Mouse (Mus musculus) hindbrain, embryonic 10.5 days (tissue): ENCODE results near the gene Krt26. TPM values are rescaled to one million over a fixed set of nuclear protein-coding genes. Genes with fewer than 3 reads are reported as not detected.

Experiments
- DNase-seq: peaks from one replicate; pipeline ENCODE4 v3.0.0-alpha.2; 2017; ENCODE audit warnings: low spot score
- H3K27ac ChIP-seq: fragments of 300-500 bp; sonication (generic); 2 replicates; pipeline ENCODE4 v1.5.1; 2016; ENCODE audit warnings: mild to moderate bottlenecking, moderate library complexity
- H3K27me3 ChIP-seq: fragments of 300-500 bp; sonication (generic); 2 replicates; pipeline ENCODE4 v1.6.1; 2016; ENCODE audit warnings: mild to moderate bottlenecking; ENCODE audit not compliant: poor library complexity, insufficient read depth, severe bottlenecking
- H3K36me3 ChIP-seq: fragments of 300-500 bp; sonication (generic); 2 replicates; pipeline ENCODE4 v1.6.1; 2016; ENCODE audit warnings: mild to moderate bottlenecking, moderate library complexity
- H3K4me1 ChIP-seq: fragments of 300-500 bp; sonication (generic); replicated peaks from 2 replicates; pipeline ENCODE4 v1.6.1; 2016; ENCODE audit warnings: mild to moderate bottlenecking
- H3K4me3 ChIP-seq: fragments of 300-500 bp; sonication (generic); 2 replicates; pipeline ENCODE4 v1.5.1; 2016; ENCODE audit warnings: mild to moderate bottlenecking, moderate library complexity
- H3K9me3 ChIP-seq: fragments of 300-500 bp; sonication (generic); 2 replicates; pipeline ENCODE4 v1.6.1; 2016; ENCODE audit warnings: mild to moderate bottlenecking, moderate library complexity
- WGBS: fragments of 180-500 bp; shearing (Covaris S2); methylation state at CpG from one replicate; pipeline ENCODE4 v1.1.7; 2016; 5-methylcytosine and 5-hydroxymethylcytosine counted together
- polyA plus RNA-seq: library from polyadenylated mRNA; unstranded; fragments of >200 nt; fragmentation: Nextera tagmentation; extraction: Ambion mirVana; gene quantifications from 2 replicates; pipeline ENCODE4 v1.2.1, GENCODE M21; 2016

Krt26 gene
- 0.12 and 0.43 TPM in 2 replicates for polyA plus RNA-seq

GRCm38 (mm10) chr11:99337866-99338265 is at the start of gene Krt26:
TSS of gene Krt26 (minus strand) at chr11:99337966.
- H3K4me3 ChIP-seq, result no peak within 1 kb of the TSS
- no peaks in the 10 kb centered on the region for H3K36me3 ChIP-seq
- 90% methylated on average over 11 of the region's 11 CpGs for WGBS
- H3K9me3 ChIP-seq, result no peaks in the 10 kb centered on the region
- no peaks in the 10 kb centered on the region for H3K27me3 ChIP-seq
- H3K4me1 ChIP-seq, result peaks cover 9% of the 10 kb centered on the region
- DNase-seq, result no peak
- H3K27ac ChIP-seq, result no peak within 1 kb of the TSS

DNA sequence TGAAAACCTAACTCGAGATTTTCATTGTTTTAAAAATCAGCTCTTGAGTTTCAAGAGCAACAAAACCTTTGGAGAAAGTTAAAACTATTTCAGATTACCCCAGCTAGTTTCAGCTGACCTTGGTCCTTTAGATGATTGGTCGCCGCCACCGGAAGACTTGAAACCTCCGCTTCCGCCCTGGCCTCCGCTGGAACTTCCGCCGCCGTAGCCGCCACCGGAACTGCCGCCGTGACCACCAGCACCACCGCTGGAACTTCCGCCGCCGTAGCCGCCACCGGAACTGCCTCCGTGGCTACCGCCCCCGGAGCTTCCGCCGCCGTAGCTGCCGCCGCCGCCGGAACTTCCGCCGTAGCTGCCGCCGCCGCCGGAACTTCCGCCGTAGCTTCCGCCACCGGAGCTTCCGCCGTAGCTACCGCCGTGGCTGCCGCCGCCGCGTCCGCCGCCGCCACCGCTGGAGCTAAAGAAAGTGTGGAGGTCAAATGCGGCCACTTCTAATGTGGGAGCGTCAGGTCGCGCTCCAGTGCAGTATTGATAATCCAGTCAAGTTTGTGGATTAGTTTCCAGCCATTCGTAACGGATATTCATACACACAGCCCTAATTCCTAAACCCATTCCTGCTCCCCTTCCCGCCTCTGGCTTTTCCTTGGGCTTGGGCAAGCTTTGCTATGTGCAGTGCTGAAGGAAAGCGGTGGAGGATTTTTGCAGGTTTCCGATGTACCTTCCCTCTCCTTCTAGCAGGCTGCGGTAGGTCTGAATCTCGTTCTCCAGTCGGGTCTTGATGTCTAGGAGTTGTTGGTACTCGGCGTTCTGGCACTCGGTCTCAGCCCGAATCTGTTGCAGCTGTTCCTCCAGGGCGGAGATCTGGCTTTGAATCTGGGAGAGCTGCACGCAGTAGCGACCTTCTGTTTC is 48.3 kb upstream of the Krt26 start:
- WGBS, result 2% methylated on average over 71 of the region's 71 CpGs
- Histone ChIP-seq H3K36me3 (0 out of 2 replicates have a peak, but pooled peaks cover 7% of the 10 kb centered on the region), H3K9me3 (no peaks in the 10 kb centered on the region), H3K4me3 (peak overlapping the region; percentile 69), H3K4me1 (peaks cover 9% of the 10 kb centered on the region), H3K27ac (peak overlapping the region; percentile 93), H3K27me3 (peaks cover 21% of the 10 kb centered on the region)
- peak; percentile 92 for DNase-seq

DNA sequence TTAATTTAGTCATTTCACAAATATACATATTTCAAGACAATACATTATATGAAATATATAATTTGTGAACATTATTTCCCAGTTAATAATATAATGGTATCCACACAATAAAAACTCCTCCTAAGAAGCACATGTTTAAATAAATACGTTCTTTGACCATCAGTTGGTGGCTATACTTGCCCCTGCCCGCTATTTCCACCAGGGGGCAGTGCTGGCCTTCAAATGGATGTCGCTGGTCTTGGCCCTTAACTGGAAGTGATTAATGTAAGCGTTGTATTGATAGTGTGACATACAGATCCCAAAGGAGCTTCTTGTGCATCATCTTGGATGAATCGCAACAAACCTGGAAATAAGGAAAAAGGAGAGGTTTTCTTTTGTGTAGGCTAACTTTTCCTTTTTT is 41.8 kb upstream of the Krt26 start:
- H3K36me3 ChIP-seq, result no peaks in the 10 kb centered on the region
- H3K27ac ChIP-seq, result no peak overlapping the region
- H3K27me3 ChIP-seq, result peaks cover 21% of the 10 kb centered on the region
- H3K4me3 ChIP-seq, result no peak overlapping the region
- H3K9me3 ChIP-seq, result no peaks in the 10 kb centered on the region
- H3K4me1 ChIP-seq, result no peaks in the 10 kb centered on the region
- DNase-seq, result peak; percentile 71
- 23% methylated on average over 5 of the region's 5 CpGs for WGBS

DNA sequence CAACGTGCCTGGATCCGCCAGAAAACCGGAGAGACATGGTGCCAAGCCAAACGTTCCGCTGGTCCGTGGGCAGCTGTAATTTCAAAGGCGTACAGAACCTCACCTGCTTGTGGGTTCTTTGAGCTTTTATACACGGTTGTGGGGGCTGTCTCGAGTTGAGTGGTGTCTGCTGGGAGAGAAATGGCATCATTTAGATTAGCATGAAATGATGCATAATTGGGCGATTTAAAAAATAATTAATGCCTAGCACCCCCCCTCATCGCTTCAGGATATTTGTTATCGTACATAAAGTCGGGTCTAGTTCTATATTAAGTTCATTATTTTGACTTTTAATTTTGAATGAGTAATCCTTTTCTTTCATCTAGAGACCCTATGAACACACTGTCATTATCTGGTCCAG is 37.0 kb upstream of the Krt26 start, which contains the start of gene Krt28:
Gene Krt28 (minus strand): TSS at position 101 of the 400 bp plus-strand sequence.
- WGBS, result 87% methylated on average over 13 of the region's 13 CpGs
- no peaks in the 10 kb centered on the region for H3K9me3 ChIP-seq
- H3K27me3 ChIP-seq, result no peaks in the 10 kb centered on the region
- no peaks in the 10 kb centered on the region for H3K4me1 ChIP-seq
- DNase-seq, result no peak
- H3K4me3 ChIP-seq, result no peak within 1 kb of the TSS
- H3K27ac ChIP-seq, result no peak within 1 kb of the TSS
- no peaks in the 10 kb centered on the region for H3K36me3 ChIP-seq

DNA sequence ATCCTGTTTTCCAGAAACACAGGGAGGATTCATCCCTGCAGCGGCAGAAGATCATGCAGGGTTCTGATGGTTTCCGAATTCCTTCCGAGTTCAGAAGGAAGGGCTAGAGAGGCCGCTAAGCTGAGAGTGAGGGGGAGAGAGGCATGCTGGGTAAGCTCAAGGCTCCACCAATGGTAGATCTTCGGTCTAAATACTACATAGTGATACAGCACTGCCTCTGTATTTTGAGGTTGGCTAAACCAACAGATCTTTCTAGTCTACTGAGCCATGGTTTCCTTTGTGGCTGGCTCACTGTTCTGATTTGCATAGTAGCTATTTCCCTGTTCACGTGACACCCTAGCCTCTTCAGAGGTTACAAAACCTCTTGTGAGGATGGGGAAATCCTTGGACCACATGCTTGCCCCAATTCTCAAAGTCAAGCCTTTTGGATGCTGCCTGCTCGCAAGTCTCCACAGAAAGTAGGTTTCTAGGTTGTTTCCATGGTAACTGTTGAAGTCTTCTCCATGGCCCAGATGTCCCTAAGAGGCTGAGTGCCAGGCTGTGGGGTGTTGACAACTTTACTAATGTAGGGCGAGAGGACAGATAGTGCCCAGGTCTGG is 32.2 kb upstream of the Krt26 start:
- no peaks in the 10 kb centered on the region for H3K4me1 ChIP-seq
- H3K27me3 ChIP-seq, result no peaks in the 10 kb centered on the region
- H3K4me3 ChIP-seq, result no peak overlapping the region
- no peaks in the 10 kb centered on the region for H3K36me3 ChIP-seq
- 87% methylated on average over 8 of the region's 8 CpGs for WGBS
- H3K9me3 ChIP-seq, result no peaks in the 10 kb centered on the region
- DNase-seq, result no peak
- H3K27ac ChIP-seq, result no peak overlapping the region

GRCm38 (mm10) chr11:99369229-99369628 is 31.5 kb upstream of the Krt26 start:
- peak; percentile 22 for DNase-seq
- Histone ChIP-seq H3K4me3 (no peak overlapping the region), H3K9me3 (no peaks in the 10 kb centered on the region), H3K4me1 (no peaks in the 10 kb centered on the region), H3K27ac (no peak overlapping the region), H3K27me3 (no peaks in the 10 kb centered on the region), H3K36me3 (no peaks in the 10 kb centered on the region)
- 11% methylated on average over 3 of the region's 3 CpGs for WGBS

GRCm38 (mm10) chr11:99366791-99367190 is 29.0 kb upstream of the Krt26 start:
- H3K9me3 ChIP-seq, result no peaks in the 10 kb centered on the region
- H3K4me3 ChIP-seq, result no peak overlapping the region
- no peaks in the 10 kb centered on the region for H3K4me1 ChIP-seq
- 51% methylated on average over 10 of the region's 10 CpGs for WGBS
- no peaks in the 10 kb centered on the region for H3K27me3 ChIP-seq
- no peak overlapping the region for H3K27ac ChIP-seq
- H3K36me3 ChIP-seq, result no peaks in the 10 kb centered on the region
- DNase-seq, result no peak

DNA sequence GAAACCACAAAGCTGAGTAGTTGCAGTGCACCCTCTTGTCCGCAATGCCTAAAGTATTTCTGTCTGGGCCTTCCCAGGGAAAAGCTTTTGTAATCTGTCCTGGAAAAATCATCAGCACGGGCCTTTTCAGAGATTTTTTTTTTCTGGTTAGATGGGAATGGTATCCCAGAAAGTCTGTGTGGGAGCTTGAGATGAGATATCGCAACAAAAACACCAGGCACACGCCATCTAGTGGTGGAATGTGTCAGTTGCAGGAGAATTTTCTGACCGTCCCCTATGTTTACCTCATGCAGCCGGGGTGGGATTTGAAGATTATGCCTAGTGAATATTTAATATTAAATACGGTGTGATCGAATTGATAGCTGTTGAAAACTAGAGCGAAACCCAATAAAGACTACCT is 26.6 kb upstream of the Krt26 start:
- peak; percentile 34 for DNase-seq
- Histone ChIP-seq H3K36me3 (no peaks in the 10 kb centered on the region), H3K27ac (no peak overlapping the region), H3K4me1 (no peaks in the 10 kb centered on the region), H3K4me3 (no peak overlapping the region), H3K27me3 (no peaks in the 10 kb centered on the region), H3K9me3 (no peaks in the 10 kb centered on the region)
- WGBS, result 26% methylated on average over 9 of the region's 9 CpGs

- Histone ChIP-seq H3K36me3 (no peaks in the 10 kb centered on the region), H3K4me1 (no peaks in the 10 kb centered on the region), H3K27ac (no peak overlapping the region), H3K9me3 (no peaks in the 10 kb centered on the region), H3K4me3 (no peak overlapping the region), H3K27me3 (no peaks in the 10 kb centered on the region)
- 90% methylated on average over 8 of the region's 8 CpGs for WGBS
- no peak for DNase-seq
Measured at GRCm38 (mm10) chr11:99361423-99361822, 23.7 kb upstream of the Krt26 start.

DNA sequence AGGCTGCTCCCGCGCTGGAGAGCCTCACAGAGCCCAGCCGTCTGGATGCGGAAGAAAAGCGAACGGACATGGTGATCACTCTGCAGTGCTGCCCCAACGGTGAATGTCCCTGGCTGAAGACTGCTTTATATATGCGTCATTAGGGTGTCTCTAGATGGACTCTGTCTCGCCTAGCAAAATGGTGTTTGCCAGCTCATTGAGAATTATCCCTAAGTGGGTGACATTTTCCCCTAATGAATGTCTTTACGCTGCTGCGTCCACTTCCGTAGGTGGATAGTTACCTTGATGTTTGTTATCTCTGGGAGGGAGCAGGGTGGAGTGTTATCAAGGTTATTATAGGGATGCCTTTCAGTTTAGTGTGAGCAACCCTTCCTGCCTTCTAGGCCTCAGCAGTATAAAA is 13.2 kb upstream of the Krt26 start, which contains the start of gene Krt27:
Gene Krt27 (minus strand): TSS at position 101 of the 400 bp plus-strand sequence.
- Histone ChIP-seq H3K36me3 (no peaks in the 10 kb centered on the region), H3K27ac (no peak within 1 kb of the TSS), H3K4me3 (no peak within 1 kb of the TSS), H3K4me1 (no peaks in the 10 kb centered on the region), H3K9me3 (no peaks in the 10 kb centered on the region), H3K27me3 (0 out of 2 replicates have a peak, but pooled peaks cover 3% of the 10 kb centered on the region)
- no peak for DNase-seq
- 82% methylated on average over 12 of the region's 12 CpGs for WGBS

GRCm38 (mm10) chr11:99339299-99339847 is 1.6 kb upstream of the Krt26 start:
- Histone ChIP-seq H3K27me3 (no peaks in the 10 kb centered on the region), H3K36me3 (no peaks in the 10 kb centered on the region), H3K9me3 (no peaks in the 10 kb centered on the region), H3K27ac (peak overlapping the region; percentile 40; the same call in 1 of the 2 replicates), H3K4me1 (peaks cover 9% of the 10 kb centered on the region), H3K4me3 (no peak overlapping the region)
- 42% methylated on average over 11 of the region's 11 CpGs for WGBS
- peak; percentile 40 for DNase-seq

DNA sequence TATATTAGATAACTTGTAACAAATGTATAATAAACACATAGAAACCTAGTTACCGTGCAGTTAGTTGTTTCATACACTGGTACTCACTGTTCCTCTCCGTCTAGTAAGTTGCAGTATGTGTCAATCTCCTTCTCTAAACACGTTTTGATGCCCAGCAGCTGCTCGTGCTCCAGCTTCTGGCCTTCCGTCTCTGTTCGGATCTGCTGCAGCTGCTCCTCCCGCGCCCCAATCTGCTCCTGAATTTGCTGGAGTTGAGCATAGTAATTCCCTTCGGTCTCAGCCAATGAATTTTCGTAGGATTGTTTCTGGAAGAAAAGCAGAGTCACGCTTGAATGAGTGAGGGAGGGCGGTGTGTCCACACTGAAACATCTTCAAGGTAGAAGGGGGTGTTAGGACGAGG is 4.3 kb downstream of the Krt26 start:
- H3K9me3 ChIP-seq, result no peaks in the 10 kb centered on the region
- no peak for DNase-seq
- no peak overlapping the region for H3K27ac ChIP-seq
- WGBS, result 73% methylated on average over 13 of the region's 13 CpGs
- H3K36me3 ChIP-seq, result no peaks in the 10 kb centered on the region
- H3K27me3 ChIP-seq, result no peaks in the 10 kb centered on the region
- H3K4me1 ChIP-seq, result no peaks in the 10 kb centered on the region
- no peak overlapping the region for H3K4me3 ChIP-seq

GRCm38 (mm10) chr11:99329655-99330054 is 8.1 kb downstream of the Krt26 start:
- Histone ChIP-seq H3K36me3 (no peaks in the 10 kb centered on the region), H3K27ac (no peak overlapping the region), H3K9me3 (no peaks in the 10 kb centered on the region), H3K4me3 (no peak overlapping the region), H3K27me3 (no peaks in the 10 kb centered on the region), H3K4me1 (peaks cover 4% of the 10 kb centered on the region)
- 73% methylated on average over 2 of the region's 2 CpGs for WGBS
- no peak for DNase-seq
